Mouse (Mus musculus) natural killer cell, adult 2 months (primary cell): Measurements from ENCODE around the gene Wfikkn2.

ENCODE experiments used
- DNase-seq, 2 experiments: peaks; one replicate each; pipeline ENCODE4 v3.0.0; 2022; ENCODE audit warnings: low spot score in 2 of 2

The Wfikkn2 gene

DNA sequence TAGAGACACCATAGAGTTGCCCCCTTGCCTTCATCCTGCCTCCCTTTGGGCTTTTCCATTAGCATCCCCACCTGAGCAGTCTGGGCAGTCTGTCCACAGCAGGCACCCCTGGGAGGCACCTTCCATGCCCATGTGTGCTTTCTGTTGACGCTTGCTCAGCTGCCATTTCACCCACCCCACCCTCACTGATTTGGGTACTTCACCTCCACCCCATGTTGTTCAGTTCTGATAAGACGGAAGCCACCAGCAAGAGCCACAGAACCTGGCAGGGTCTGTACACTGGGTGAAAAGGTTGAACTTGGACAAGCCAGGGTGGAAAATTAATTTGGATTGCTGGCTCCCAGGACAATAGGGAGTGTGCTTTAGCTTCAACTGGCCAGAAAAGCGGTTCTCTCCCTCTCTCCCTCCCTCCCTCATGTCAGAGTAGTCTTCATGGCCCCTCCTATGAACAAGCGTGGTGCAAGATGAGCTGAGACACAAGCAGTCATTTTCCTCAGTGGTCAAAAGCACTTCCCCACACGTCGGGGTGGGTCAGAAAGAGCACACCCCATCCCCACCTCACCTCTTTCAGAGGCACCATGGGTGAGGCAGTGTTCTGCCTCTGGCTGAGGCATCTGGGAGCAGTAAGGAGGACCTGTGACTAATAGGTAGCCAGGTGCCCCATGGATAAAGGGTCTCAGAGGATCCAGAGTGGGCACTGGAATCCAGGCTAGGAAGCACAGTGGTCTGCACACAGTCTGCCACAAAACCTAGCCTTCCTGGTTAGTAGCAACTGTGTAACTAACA, 16.0 kb upstream of the Wfikkn2 start:
- DNase-seq, result no peak

DNA sequence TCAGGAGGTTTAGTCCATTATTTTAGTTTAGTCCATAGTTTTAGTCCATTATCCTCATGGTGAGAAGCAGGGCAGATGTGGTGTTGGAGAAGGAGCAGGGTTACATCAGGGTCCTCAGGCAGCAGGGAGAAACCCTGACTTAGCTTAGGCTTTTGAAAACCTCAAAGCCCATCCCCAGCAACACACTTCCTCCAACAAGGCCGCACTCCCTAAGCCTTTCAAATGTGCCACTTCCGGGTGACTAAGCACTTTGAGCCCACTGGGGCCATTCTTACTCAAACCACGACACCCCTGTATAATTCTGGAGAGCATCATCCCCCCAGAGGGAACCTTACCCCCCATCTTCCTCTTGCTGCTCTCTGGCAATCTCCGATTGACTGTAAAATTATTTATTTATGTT, 14.0 kb upstream of the Wfikkn2 start:
- no peak for DNase-seq

DNA sequence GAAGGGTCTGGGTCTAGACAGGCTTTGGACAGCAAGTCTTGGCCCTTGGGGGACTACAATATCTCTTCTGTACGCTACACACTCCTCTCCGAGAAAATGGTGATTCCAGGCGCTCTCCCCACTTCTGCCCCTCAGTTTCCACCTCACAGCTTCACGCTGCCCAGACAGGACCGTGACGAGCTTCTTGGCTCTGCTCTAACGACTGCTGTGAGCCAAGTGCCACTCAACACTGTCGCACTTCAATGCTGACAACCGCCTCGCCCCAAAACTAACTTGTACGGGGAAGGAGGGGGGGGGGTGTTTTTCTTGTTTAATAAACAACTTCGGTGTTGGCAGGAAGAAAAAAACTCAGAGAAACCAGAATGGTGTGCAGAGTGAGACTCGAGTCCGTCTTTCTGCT, 12.2 kb upstream of the Wfikkn2 start:
- no peak for DNase-seq

DNA sequence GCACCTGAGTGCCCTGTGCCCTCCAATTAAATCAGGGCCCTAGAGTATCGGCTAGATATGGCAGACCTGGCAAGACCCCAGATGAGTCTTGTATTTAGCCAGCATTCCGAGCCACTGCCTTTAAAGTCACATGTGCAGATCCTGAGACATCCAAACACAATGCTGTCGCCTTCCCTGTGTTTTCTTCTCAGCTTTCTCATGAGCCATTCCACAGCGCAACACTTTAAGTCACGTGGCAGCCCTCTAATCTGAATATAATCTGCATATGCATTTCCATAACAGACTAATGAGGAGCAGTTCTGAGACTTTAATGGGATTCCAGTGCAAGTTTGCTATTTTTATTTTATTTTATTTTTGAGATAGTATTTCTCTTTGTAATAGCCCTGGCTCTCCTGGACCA, 9.9 kb upstream of the Wfikkn2 start:
- no peak for DNase-seq

DNA sequence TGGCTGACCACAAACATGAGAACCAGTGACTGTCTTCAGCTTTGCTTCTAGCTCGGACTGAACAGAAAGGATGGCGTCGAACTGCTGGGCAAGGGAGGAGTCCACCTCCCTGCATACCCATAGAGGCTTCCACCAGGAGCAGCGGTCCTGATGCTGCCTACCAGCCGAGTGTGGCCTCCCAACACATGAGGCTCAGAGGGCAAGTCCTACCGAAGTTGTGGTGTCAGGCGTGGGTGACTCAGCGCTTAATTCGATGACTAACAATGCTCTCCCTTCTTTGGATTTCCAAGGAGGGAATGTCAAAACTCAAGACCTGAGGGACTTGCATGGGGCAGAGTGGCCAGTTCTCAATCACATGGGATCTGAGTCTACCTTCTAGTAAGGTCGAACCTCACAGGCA, 7.9 kb upstream of the Wfikkn2 start:
- no peak for DNase-seq

DNA sequence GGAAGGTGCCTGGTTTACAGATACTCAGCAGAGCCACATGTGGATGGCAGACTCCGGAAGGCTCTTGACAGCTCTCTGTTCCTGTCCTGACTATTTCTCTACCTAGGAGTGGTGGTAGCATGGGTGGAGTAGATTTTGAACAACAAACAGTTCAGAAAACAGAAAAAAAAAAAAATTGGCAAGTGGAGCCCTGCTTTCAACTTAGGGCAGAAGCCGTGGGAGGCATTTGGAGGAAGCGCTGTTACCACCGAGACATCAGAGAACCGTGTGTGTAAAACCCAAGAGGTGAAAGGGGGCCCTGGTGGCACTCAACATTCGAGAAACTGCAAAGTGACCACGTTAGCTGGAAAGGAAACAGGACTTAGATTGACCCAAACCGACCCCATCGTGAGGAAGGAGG, 7.4 kb upstream of the Wfikkn2 start:
- no peak for DNase-seq

DNA sequence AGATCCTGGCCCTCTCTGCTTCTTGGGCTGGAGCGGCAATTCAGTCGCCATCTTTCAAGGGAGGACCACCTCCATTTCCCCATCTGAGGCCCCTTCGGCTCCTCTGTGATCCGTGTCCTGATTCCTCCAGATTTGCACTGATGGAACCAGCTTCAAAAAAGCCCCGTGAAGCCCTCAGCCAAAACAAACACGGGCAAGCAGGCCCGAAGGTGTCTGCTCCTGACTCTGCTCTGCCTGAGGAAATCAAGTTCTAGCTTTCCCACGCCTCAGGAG, 920 bp upstream of the Wfikkn2 start:
- DNase-seq, result no peak

DNA sequence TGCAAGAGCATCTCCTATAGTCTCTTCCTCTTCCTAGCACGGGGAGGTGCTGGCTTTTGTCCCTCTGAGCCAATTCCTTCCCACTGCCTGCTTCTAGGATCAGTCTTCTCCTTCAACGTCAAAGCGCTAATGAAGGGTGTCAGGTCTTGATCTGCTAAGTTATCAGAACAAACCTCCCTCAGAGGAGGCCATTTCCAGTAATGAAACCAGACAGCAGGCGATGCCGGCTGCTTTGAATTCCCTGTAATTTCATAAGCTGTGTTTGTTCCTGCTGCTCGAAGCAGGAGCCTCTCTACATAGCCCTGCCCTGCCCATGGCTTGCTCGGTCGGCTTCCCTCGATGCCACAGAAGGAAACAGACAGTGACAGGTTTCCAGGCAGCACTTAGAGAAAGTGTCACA, 1.4 kb downstream of the Wfikkn2 start:
- no peak for DNase-seq

DNA sequence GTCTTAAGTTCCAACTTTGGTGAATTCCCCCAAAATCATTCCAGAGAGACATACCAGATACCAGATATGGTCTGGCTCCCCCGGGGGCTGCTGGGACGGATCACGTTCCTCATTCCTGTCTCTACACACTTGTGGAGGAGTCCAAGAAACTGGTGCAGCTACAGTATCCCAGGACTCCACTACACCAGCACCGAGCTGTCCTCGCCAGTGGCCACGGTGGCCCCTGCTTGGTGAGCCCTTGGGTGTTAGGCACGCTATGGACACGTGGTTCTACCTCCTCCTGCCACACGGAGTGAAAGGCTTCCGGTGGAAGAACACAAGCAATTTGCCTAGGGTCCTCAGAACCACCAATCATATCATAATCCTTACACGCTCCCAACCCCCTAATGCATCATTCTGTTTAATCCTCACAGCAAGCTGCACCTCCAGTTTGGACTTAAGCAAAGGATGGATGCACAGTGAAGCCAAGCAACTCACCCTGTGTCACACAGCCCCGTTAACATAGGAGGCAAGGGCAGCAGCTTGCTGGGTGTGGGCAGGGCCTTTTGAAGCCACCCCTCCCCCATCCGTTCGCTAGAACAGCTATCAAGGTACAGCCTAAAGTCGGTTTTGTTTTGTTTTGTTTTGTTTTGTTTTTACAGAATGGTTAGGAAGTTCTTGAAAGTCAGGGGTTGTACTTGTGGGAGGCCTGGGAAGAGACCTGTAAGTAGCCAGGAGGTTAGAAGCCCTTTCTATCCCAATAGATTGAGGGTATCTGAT, 2.2 kb downstream of the Wfikkn2 start:
- DNase-seq, result no peak

DNA sequence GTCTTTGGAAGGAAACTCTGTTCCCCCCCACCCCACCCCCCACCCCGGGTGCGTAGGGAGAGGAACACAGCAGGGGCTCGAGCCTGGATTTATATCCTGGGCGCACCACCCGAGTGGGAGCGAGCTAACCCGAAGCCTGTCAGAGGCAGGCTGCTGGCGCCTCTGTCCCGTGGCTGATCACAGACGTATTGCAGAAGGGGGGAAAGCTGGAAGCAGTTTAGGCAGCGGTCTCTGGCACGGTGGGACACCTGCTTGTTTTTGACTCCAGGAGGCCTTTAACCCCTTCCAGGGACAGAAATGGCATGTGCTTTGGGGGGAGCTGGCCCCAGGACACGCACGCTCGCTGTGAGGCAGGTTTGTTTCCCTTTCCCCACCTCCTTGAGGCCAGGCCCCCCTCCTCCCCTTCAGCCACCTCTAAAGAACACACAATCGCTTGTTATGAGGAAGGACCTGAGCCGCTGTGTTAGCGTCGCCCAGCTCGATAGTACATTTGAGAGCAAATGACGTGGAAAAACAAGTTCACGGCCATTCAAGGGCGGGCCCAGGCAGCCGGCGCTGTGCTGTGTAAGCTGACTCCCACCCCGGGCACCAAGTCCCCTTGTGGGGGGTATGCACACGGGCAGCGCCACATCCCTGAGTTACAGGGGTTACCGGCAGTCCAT, 2.9 kb downstream of the Wfikkn2 start:
- no peak for DNase-seq

DNA sequence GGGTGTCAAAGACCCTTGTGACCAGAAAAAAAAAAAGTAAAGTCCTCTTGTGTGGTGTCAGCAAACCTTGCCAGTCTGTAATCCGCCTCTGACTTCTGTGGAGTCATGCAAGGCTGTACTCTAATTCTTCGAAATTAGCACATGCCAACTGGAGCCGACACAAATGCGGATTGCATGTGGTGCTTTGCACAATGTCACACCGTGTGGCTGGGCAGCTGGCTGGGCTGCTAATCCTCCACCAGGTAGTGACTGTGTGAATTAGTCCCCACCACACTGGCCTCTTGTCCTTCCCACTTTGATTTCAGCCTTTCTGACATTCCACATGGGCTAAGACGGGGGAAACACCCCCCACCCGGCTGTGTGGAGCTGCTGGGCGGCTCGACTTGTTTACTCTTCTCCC, 6.1 kb downstream of the Wfikkn2 start:
- no peak for DNase-seq

DNA sequence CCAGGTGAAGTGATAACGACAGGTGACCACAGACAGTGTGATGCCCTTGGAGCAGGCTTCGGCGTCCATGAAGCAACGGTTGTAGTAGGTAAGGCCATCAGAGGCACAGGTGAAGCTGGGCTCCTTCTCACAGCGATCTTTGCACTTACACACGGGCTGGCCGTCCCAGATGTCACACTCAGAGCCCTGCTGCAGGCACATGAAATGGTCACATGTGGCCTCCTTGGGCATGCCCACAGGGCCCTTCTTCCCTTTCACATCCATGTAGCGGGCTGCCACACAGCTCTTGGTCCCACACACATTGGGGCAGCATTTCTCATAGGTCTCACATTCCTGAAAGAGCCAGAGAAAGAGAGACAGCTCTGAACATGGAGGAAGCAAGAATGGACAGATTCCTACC, 7.0 kb downstream of the Wfikkn2 start:
- no peak for DNase-seq

DNA sequence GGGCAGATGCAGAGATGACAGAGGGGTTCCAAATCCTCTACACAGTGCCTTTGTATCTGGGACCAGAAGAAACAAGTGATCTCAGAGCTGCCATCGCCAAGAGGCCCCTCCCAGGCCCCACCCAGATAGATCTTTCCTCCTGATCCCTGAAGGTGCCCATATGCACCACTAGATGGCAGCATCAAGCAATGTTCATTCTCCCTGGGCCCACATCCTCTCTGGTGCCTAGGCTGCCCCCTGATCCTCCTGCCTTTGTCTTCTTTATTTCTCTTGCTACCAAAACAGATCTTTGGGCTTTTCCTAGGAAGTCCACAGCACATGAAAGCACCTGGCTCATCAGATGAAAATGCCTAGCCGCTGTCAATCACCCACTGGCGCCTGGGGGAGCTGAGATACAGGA, 9.7 kb downstream of the Wfikkn2 start:
- peak; percentile 50 to 54 for DNase-seq

DNA sequence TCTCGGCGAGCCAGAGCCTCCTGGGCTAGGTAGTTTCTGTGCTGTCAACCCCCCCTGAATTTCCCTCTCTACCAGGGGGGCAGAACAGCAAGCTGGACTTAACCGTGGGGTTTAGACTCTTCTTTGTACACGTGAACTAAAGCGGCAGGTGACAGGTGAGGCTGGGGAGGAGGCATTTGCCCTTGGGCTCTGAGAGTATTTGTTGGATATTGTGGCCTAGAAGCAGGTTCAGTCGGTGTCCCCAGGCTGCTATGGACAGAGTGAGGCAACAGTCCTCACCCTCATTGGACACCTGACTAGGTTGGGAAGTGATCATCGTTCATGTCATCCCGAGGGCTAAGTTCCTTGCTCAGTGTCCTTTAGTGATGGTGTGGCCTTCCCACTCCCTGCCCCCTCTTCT, 10.9 kb downstream of the Wfikkn2 start:
- DNase-seq, result no peak

DNA sequence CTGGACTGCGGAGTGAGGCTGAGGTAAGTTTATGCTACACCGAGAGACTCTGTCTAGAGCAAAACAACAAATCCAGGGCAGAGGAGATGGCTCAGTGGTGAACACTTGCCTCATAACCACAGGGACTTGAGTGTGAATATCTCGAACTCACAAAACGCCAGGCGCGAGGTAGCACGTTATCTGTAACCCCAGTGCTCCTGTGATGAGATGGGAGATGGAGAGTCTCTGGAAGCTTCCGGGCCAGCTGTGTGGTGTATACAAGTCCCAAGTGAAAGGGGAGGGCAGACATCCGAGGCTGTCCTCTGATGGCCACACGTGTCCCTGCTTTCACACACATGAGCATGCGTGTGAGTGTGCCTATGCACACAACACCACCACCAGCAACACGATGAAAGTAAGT, 11.4 kb downstream of the Wfikkn2 start:
- DNase-seq, result no peak

DNA sequence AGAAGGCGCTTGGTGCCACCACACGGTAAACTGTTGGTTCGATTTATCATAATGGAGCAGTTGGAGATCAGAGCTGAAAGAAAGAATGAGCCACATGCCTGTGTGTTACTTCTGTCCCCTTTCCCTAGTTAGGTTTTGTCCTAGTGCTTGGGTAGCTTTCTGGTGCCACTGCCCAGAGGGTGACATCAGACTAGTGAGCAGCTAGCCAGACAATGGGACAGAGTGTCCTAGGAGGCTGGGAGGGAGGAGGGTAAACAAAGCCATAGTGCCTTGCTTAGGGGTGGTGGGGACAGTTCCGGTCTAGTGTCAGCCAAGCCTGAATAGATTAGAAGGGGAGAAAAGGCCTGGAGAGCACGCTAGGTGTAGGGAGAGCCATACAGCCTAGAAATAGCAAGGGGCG, 12.4 kb downstream of the Wfikkn2 start:
- no peak for DNase-seq

DNA sequence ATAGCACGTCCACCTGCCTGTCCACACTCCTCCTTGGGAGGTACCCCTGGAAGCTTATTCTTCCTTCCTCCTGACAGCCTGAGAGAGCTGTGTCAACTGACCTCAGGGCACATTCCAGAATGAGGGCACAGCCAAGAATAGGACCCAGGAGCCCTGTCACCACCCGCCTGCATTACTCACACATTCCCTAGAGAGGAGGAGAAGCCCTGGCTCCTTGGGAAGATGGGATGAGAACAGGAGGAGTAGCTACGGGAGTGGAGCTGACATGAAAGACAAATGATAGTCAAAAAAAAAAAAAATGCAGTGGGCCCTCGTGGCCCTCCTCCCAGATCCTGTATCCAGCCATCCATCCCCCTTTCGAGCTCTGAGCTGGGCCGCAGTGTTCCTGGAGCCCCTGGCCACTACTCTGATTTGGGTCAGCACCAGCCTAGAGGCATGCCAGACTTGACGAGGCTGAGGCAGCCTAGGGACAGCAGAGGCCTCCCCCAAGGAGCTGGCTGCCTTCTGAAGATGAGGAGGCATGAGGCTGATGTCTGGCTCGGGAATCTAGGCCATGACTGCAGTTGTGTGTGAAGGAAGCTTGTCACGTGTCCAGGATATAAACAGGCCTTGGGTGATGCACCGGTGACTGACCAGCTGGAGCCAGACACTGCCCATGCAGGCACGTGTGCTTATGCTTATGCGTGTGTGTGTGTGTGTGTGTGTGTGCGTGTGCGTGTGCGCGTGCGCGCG, 13.8 kb downstream of the Wfikkn2 start:
- no peak for DNase-seq

DNA sequence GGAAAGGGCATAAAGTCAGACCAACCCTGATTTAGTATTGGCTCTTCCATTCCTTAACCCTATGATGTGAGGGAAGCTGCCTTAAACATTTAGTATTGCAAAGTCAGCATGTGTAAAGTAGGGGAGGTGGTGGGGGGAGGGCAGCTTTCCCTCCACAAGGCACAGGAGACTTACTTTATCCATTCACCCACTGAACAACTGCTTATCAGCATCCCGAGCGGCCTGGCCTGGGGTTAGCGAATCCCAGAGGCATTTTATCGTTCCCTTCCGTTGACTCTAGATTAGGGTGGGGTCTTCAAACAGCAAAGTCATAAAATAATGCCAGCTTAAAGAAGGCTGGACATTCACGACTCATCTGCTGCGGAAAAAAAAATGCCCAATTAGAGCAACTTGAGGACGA, 15.6 kb downstream of the Wfikkn2 start:
- no peak for DNase-seq

DNA sequence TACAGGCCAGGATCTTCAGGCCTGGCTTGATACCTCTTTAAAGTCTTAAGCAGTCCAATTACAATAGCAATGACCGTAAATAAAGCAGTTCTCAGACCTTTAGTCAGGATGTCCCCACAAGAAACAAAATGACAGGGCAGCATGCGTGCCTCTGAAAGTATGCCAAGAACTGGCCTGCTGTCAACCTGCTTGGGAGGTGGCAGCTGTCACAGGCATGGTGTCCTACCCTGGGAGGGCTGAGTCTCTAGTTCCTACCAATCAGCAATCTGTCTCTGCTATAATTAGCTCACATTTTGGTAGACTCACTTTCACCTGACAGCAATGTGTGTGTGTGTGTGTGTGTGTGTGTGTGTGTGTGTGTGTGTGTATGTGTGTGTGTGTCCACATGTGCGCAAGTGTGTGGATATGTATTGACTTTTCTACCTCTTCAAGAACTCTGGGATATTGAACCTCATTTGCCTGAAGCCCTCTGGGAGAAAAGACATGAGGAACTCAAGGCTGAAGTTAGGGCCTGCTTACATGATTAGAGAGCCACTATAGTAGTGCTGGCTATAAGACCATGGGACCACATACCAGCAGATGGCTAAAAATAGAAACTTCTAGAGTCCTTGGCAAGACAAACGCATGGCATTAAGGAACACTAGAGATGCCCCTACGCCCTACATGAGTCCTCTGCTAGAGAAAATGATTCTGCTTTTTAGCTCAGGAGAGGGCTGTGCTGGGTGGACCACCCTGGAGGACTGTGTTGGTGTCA, 16.4 kb downstream of the Wfikkn2 start:
- DNase-seq, result no peak

DNA sequence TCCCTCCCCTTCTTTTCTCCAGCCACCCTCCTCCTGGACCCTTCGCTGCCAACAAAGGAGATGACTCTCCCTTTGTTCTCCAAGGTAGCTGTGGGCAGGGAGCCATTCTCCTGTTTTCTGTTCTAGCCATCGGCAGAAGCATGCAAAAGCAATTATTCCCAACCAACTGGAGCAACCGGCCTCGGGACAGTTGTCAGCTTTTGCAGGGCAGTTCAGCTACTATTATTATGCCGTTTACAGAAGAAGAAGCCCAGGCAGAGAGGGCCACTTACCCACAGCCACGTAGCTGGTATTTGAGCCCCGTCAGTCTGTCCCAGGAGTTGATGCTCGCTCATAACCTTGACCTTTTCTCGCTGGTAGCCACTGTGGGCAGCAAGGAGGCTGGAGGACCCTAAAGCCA, 17.4 kb downstream of the Wfikkn2 start:
- no peak for DNase-seq

DNA sequence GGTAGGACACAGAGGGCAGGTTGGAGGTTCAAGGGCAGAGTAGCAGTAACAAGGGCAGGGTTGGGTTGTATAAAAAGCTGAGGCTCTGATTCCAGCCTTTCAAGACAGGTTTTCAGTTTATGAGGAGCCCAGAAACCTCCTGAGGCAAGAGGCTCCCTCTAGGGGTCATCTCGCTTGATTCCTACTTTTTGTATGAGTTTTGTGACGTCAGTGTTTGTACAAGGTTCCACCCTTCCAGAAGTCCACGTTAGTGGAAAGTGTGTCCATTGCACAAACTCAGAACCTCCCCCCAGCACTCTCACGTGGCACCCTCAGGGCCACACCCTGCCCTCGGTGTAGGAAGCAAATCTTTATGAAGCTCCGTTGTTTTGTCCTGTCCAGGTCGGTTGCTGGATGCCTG, 19.8 kb downstream of the Wfikkn2 start:
- DNase-seq, result peak; percentile 21 to 33

DNA sequence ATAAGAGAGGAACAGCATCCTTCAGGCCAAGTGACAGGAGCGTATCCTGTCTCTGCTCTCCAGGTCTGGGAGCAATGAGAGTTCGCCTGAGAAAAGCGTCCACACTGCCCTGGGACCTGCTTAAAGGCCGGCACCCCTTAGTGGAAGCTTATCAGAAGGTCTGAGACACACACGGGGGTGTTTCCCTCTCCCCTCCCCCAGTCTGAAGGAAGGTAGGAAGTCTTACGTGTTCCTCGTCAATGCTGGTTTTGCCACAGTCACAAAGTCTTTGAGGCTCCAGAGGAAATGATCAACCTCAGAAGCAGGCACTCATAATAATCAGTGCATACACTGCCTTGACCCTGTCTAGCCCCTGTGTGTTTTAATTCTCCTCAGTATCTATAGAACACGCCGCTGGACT, 22.3 kb downstream of the Wfikkn2 start:
- DNase-seq, result no peak
